Mouse (Mus musculus) MN1 (cell line): ENCODE data around the gene Snx4.
"Not testable (repeated sequence)": the region's sequence is repeated elsewhere in the genome, so short reads cannot be mapped to it uniquely, and the experiment has no call there.

Experiments
- DNase-seq: peaks from one replicate; pipeline ENCODE4 v3.0.0-alpha.2; 2016; ENCODE audit warnings: low spot score

Snx4 gene

GRCm38 (mm10) chr16:33251194-33252051, at the start of gene Snx4:
TSS of gene Snx4 (plus strand) at chr16:33251442.
- peak; percentile 89 for DNase-seq

- DNase-seq: no peak
Observed at GRCm38 (mm10) chr16:33210812-33211211, 40.4 kb upstream of the Snx4 start.

- DNase-seq: no peak
Observed at GRCm38 (mm10) chr16:33216313-33217003, 34.8 kb upstream of the Snx4 start.

- DNase-seq: not testable (repeated sequence)
Observed at GRCm38 (mm10) chr16:33217553-33218085, 33.6 kb upstream of the Snx4 start.

GRCm38 (mm10) chr16:33222482-33222881, 28.8 kb upstream of the Snx4 start:
- DNase-seq: no peak

GRCm38 (mm10) chr16:33224381-33224780, 26.9 kb upstream of the Snx4 start:
- no peak for DNase-seq

GRCm38 (mm10) chr16:33234128-33234527, 17.1 kb upstream of the Snx4 start:
- DNase-seq: no peak

GRCm38 (mm10) chr16:33236151-33236550, 15.1 kb upstream of the Snx4 start:
- no peak for DNase-seq

- DNase-seq: no peak
Observed at GRCm38 (mm10) chr16:33239305-33239704, 11.9 kb upstream of the Snx4 start.

GRCm38 (mm10) chr16:33242046-33242445, 9.2 kb upstream of the Snx4 start:
- DNase-seq: no peak

GRCm38 (mm10) chr16:33244136-33244691, 7.0 kb upstream of the Snx4 start:
- DNase-seq: no peak

GRCm38 (mm10) chr16:33244933-33245470, 6.2 kb upstream of the Snx4 start:
- DNase-seq: no peak

- DNase-seq: no peak
Observed at GRCm38 (mm10) chr16:33246526-33246925, 4.7 kb upstream of the Snx4 start.

- DNase-seq: no peak
Observed at GRCm38 (mm10) chr16:33247006-33247405, 4.2 kb upstream of the Snx4 start.

- peak; percentile 14 for DNase-seq
Observed at GRCm38 (mm10) chr16:33250651-33251120, 556 bp upstream of the Snx4 start.

- no peak for DNase-seq
Observed at GRCm38 (mm10) chr16:33255601-33256000, 4.4 kb downstream of the Snx4 start.

GRCm38 (mm10) chr16:33258530-33258929, 7.3 kb downstream of the Snx4 start:
- DNase-seq: no peak

- no peak for DNase-seq
Observed at GRCm38 (mm10) chr16:33259824-33260223, 8.6 kb downstream of the Snx4 start.

- DNase-seq: no peak
Observed at GRCm38 (mm10) chr16:33260825-33261224, 9.6 kb downstream of the Snx4 start.

- DNase-seq: no peak
Observed at GRCm38 (mm10) chr16:33261584-33262061, 10.4 kb downstream of the Snx4 start.

GRCm38 (mm10) chr16:33262096-33262495, 10.9 kb downstream of the Snx4 start:
- DNase-seq: no peak

- no peak for DNase-seq
Observed at GRCm38 (mm10) chr16:33267616-33268253, 16.5 kb downstream of the Snx4 start.
